Mouse (Mus musculus) stomach, postnatal 0 days (tissue): ENCODE measurements around the gene Abhd17c.

Experiments used
- CTCF ChIP-seq: IDR thresholded peaks from 2 replicates; pipeline ENCODE4 v1.5.1; 2016; ENCODE audit warnings: antibody characterized with exemption, low read depth, mild to moderate bottlenecking, moderate library complexity
- EP300 ChIP-seq: optimal IDR thresholded peaks from 2 replicates; pipeline ENCODE3; 2016; ENCODE audit warnings: antibody characterized with exemption

GRCm38 (mm10) chr7:84125730-84126129 lies 26.0 kb downstream of the Abhd17c start:
- TF ChIP-seq CTCF = no peak
- no peak for TF ChIP-seq EP300
